ENCODE assay signal across 28 mouse cellular contexts in the genomic region with DNA sequence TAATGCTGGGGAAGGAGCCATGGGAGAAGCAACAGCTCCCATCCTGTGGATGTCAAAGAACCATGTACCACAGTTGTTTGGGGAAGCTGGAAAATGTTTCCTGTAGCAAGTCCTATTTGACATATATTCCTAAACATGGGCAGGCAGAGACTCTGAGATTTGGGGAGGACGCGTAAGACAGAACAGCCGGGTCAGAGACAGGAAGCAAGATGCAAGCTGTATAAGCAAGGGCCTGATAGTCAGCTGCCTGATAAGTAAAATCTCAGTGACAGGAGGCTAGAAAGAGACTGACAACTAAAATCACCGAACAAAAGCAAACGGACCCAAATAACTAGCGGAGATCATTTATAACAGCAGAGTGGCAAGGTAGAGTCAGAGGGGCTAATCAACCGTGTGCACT. TPM values are rescaled to one million over a fixed set of nuclear protein-coding genes. Genes with fewer than 3 reads are reported as not detected.
DNase-seq lines count a peak whose midpoint lies in the region; ATAC-seq and TF ChIP-seq lines count a peak whose summit lies in the region.
"Had no signal": no experiment of that assay in that cellular context is flagged by ENCODE, and none has a peak within 500 bp of the region (broad histone marks: within the 10 kb centered on the region; RNA-seq: fewer than 3 reads in every experiment).

No protein-coding gene starts in this region.

- no peak for TF ChIP-seq EP300 in heart, adult 2 months (IDR thresholded peaks at IDR 0.05; ENCODE audit: insufficient read depth, low read depth, low read length)

- no peak for TF ChIP-seq POLR2A in heart, adult 2 months (IDR thresholded peaks at IDR 0.05; ENCODE audit: insufficient read depth, low read depth, low read length)

- peak; percentile 83 for ATAC-seq in heart, embryonic 12.5 days (ENCODE audit: insufficient number of reproducible peaks, low FRiP score)
- ATAC-seq in heart, embryonic 15.5 days (replicated peaks; ENCODE audit: insufficient number of reproducible peaks, insufficient read depth, low FRiP score, low read depth): peak; percentile 55
- ATAC-seq: activated CD4-positive, CD25-positive, alpha-beta regulatory T cell, adult 4 months; forebrain, embryonic 15.5 days; hindbrain, embryonic 16.5 days; intestine, embryonic 15.5 days had no signal

- TF ChIP-seq CTCF in heart, adult 2 months (IDR thresholded peaks at IDR 0.05): no peak

- H3K79me2 ChIP-seq in heart, adult 2 months (replicated peaks; ENCODE audit: control insufficient read depth, insufficient read depth, low read length): no peaks in the 10 kb centered on the region

- no peak overlapping the region; the same call in 1 of the 2 replicates for H3K4me2 ChIP-seq in heart, embryonic 12.5 days
- no peak overlapping the region for H3K4me2 ChIP-seq in heart, embryonic 15.5 days
- H3K4me2 ChIP-seq: embryonic facial prominence, embryonic 13.5 days; forebrain, embryonic 12.5 days; forebrain, embryonic 15.5 days; hindbrain, embryonic 13.5 days; intestine, embryonic 15.5 days; kidney, embryonic 15.5 days had no signal

- H3K9me3 ChIP-seq in heart, embryonic 12.5 days (replicated peaks): no peaks in the 10 kb centered on the region
- H3K9me3 ChIP-seq in heart, embryonic 15.5 days (replicated peaks): no peaks in the 10 kb centered on the region
- H3K9me3 ChIP-seq: embryonic facial prominence, embryonic 10.5 days; embryonic facial prominence, embryonic 13.5 days; forebrain, embryonic 12.5 days; forebrain, embryonic 15.5 days; hindbrain, embryonic 10.5 days; hindbrain, embryonic 13.5 days; intestine, embryonic 15.5 days; kidney, embryonic 15.5 days had no signal

- intact Hi-C loops in heart, postnatal 25 days (cut with DNase I): no loop called here
- intact Hi-C loops in heart, adult 2 months (cut with DNase I): no loop called here

- H3K27ac ChIP-seq in heart, embryonic 12.5 days (ENCODE audit: poor library complexity, severe bottlenecking): no peak overlapping the region
- H3K27ac ChIP-seq in heart, embryonic 15.5 days: no peak overlapping the region
- no peak overlapping the region for H3K27ac ChIP-seq in heart, adult 2 months
- H3K27ac ChIP-seq: embryonic facial prominence, embryonic 10.5 days; embryonic facial prominence, embryonic 13.5 days; forebrain, embryonic 12.5 days; forebrain, embryonic 15.5 days; hindbrain, embryonic 10.5 days; hindbrain, embryonic 13.5 days; intestine, embryonic 15.5 days; kidney, embryonic 15.5 days had no signal

- H3K4me1 ChIP-seq in heart, embryonic 12.5 days (replicated peaks): peaks cover 19% of the 10 kb centered on the region
- no peaks in the 10 kb centered on the region for H3K4me1 ChIP-seq in heart, embryonic 15.5 days (replicated peaks)
- H3K4me1 ChIP-seq in heart, adult 2 months (ENCODE audit: control insufficient read depth, insufficient read depth, low read length): no peaks in the 10 kb centered on the region
- H3K4me1 ChIP-seq: intestine, embryonic 15.5 days had no signal

- no peaks in the 10 kb centered on the region for H3K36me3 ChIP-seq in heart, embryonic 12.5 days
- no peaks in the 10 kb centered on the region for H3K36me3 ChIP-seq in heart, embryonic 15.5 days
- no peaks in the 10 kb centered on the region for H3K36me3 ChIP-seq in heart, adult 2 months (ENCODE audit: control insufficient read depth, insufficient read depth, low read length)
- H3K36me3 ChIP-seq: embryonic facial prominence, embryonic 13.5 days; forebrain, embryonic 12.5 days; forebrain, embryonic 15.5 days; hindbrain, embryonic 13.5 days; intestine, embryonic 15.5 days; kidney, embryonic 15.5 days had no signal

- H3K4me3 ChIP-seq in heart, embryonic 12.5 days: no peak overlapping the region
- H3K4me3 ChIP-seq in heart, embryonic 15.5 days: no peak overlapping the region
- no peak overlapping the region for H3K4me3 ChIP-seq in heart, adult 2 months
- H3K4me3 ChIP-seq: embryonic facial prominence, embryonic 10.5 days; embryonic facial prominence, embryonic 13.5 days; erythroblast, embryonic 14.5 days; forebrain, embryonic 12.5 days; forebrain, embryonic 15.5 days; hindbrain, embryonic 10.5 days; hindbrain, embryonic 13.5 days; intestine, embryonic 15.5 days; kidney, embryonic 15.5 days had no signal

- H3K9ac ChIP-seq in heart, embryonic 12.5 days: no peak overlapping the region
- no peak overlapping the region for H3K9ac ChIP-seq in heart, embryonic 15.5 days
- H3K9ac ChIP-seq in heart, adult 2 months (ENCODE audit: low read depth, low read length): no peak overlapping the region
- H3K9ac ChIP-seq: embryonic facial prominence, embryonic 13.5 days; forebrain, embryonic 12.5 days; forebrain, embryonic 15.5 days; hindbrain, embryonic 13.5 days; intestine, embryonic 15.5 days; kidney, embryonic 15.5 days had no signal

- DNase-seq in heart, adult 11 months: peak; percentile 75
- no peak for DNase-seq in heart, postnatal 25 days (ENCODE audit: low spot score)
- no peak for DNase-seq in heart, adult 9 months (ENCODE audit: low spot score in 2 of 2)
- no peak for DNase-seq in heart, adult 2 months
- DNase-seq: adrenal gland, adult 8-10 months; adrenal gland, postnatal 25 days; cerebellum, adult 11-12 months; cerebellum, adult 8-10 months; cerebellum, postnatal 10 days; cerebellum, postnatal 36 days; embryo, embryonic 11 days; gastrocnemius, postnatal 25 days; kidney, adult 11 months; kidney, adult 8-10 months had no signal

- no peaks in the 10 kb centered on the region for H3K27me3 ChIP-seq in heart, embryonic 12.5 days (replicated peaks)
- H3K27me3 ChIP-seq in heart, embryonic 15.5 days: no peaks in the 10 kb centered on the region
- no peaks in the 10 kb centered on the region for H3K27me3 ChIP-seq in heart, adult 2 months (ENCODE audit: control insufficient read depth, insufficient read depth, low read length)
- H3K27me3 ChIP-seq: embryonic facial prominence, embryonic 13.5 days; forebrain, embryonic 12.5 days; forebrain, embryonic 15.5 days; hindbrain, embryonic 13.5 days; intestine, embryonic 15.5 days; kidney, embryonic 15.5 days had no signal

- WGBS in heart, embryonic 12.5 days: 52% methylated on average over 7 of the region's 7 CpGs
- 65% methylated on average over 7 of the region's 7 CpGs for WGBS in heart, embryonic 15.5 days
- 40% methylated on average over 7 of the region's 7 CpGs for WGBS in heart, adult 2 months

RNA-seq across cellular contexts. Expression of gene Grip1, which starts 33.3 kb away (rescaled TPM):
- under 1 TPM; 0.61 to 0.62 TPM for total RNA-seq in heart, postnatal 25 days (2021)
- polyA plus RNA-seq in heart, embryonic 12.5 days (2016; fragmentation: Nextera tagmentation; extraction: Ambion mirVana): 3.1 and 3.9 TPM in 2 replicates
- polyA plus RNA-seq in heart, embryonic 15.5 days (2015; fragmentation: Nextera tagmentation; extraction: Ambion mirVana): 1.5 TPM in 2 replicates
- under 1 TPM; 0.42 to 0.45 TPM for total RNA-seq in heart, adult 2 months (2021)
- polyA plus RNA-seq in heart, adult 2 months (2012; rRNA removed): 0.29 and 0.31 TPM in 2 replicates
- total RNA-seq: gastrocnemius, adult 8-10 months had no signal
- polyA plus RNA-seq: erythroblast, embryonic 14.5 days had no signal
